Mouse (Mus musculus): ENCODE measurements around the gene Synj1. TPM values are rescaled to one million over a fixed set of nuclear protein-coding genes. Genes with fewer than 3 reads are reported as not detected.

The Synj1 gene
- polyA plus RNA-seq, 1 experiment from 2014 or later = 13.5 TPM

Small RNAs within 50 kb of the gene (microRNA-seq; reads per million reads assigned to microRNA genes)
- not detected for gene Gm22933 (ENCODE audit: borderline number of aligned reads)

Other genes starting within 250 kb of the Synj1 start
- 10.3 and 10.5 TPM in 2 replicates for gene Urb1, start 200.9 kb downstream of the Synj1 start, polyA plus RNA-seq (2015; fragmentation: Nextera tagmentation; extraction: Ambion mirVana)
- gene Eva1c, start 184.6 kb downstream of the Synj1 start, polyA plus RNA-seq (2015; fragmentation: Nextera tagmentation; extraction: Ambion mirVana) = 3.1 and 3.7 TPM in 2 replicates
- gene Cfap298, start 76.2 kb downstream of the Synj1 start, polyA plus RNA-seq (2015; fragmentation: Nextera tagmentation; extraction: Ambion mirVana) = 45.1 and 63.4 TPM in 2 replicates
- gene Paxbp1, start 33.2 kb upstream of the Synj1 start, polyA plus RNA-seq (2015; fragmentation: Nextera tagmentation; extraction: Ambion mirVana) = 53.4 and 55.8 TPM in 2 replicates
- gene 4932438H23Rik, start 83.8 kb upstream of the Synj1 start, polyA plus RNA-seq (2015; fragmentation: Nextera tagmentation; extraction: Ambion mirVana) = 0.41 and 1.0 TPM in 2 replicates
- gene Olig2, start 214.1 kb upstream of the Synj1 start, polyA plus RNA-seq (2015; fragmentation: Nextera tagmentation; extraction: Ambion mirVana) = 1.4 and 3.2 TPM in 2 replicates